Mouse (Mus musculus): Measurements from ENCODE around the gene Fbxo31.

- TF ChIP-seq CTCF (IDR thresholded peaks at IDR 0.05) (no peak), POLR2A (IDR thresholded peaks at IDR 0.05; ENCODE audit: insufficient read depth, low read depth, low read length) (no peak)
Observed at GRCm38 (mm10) chr8:121542901-121543300, 35.7 kb downstream of the Fbxo31 start.

Measured in heart, adult 2 months (tissue).